Mouse (Mus musculus) liver, embryonic 11.5 days (tissue): ENCODE results near the gene Gprc5b. TPM values are rescaled to one million over a fixed set of nuclear protein-coding genes. Genes with fewer than 3 reads are reported as not detected.

Experiments used
- ATAC-seq: fragments of 200-750 bp; cut with Nextera tagmentation; replicated peaks from 2 replicates; pipeline ENCODE4 v1.8.0; 2017; ENCODE audit warnings: moderate number of reproducible peaks, mild to moderate bottlenecking, moderate TSS enrichment, moderate library complexity; ENCODE audit not compliant: low FRiP score
- DNase-seq: peaks from one replicate; pipeline ENCODE4 v3.0.0-alpha.2; 2017; ENCODE audit warnings: low spot score
- H3K27ac ChIP-seq: fragments of 300-500 bp; sonication (generic); 2 replicates; pipeline ENCODE4 v1.5.1; 2014; ENCODE audit warnings: mild to moderate bottlenecking, low read depth, low read length, control low read depth
- H3K27me3 ChIP-seq: fragments of 300-500 bp; sonication (generic); replicated peaks from 2 replicates; pipeline ENCODE4 v1.6.1; 2014; ENCODE audit warnings: low read length, mixed read lengths; ENCODE audit not compliant: control insufficient read depth, insufficient read depth
- H3K36me3 ChIP-seq: fragments of 300-500 bp; sonication (generic); 2 replicates; pipeline ENCODE4 v1.6.1; 2014; ENCODE audit warnings: mild to moderate bottlenecking, low read length, moderate library complexity, mixed read lengths; ENCODE audit not compliant: control insufficient read depth, insufficient read depth
- H3K4me1 ChIP-seq: fragments of 300-500 bp; sonication (generic); replicated peaks from 2 replicates; pipeline ENCODE4 v1.6.1; 2014; ENCODE audit warnings: low read length, mixed read lengths; ENCODE audit not compliant: control insufficient read depth, insufficient read depth
- H3K4me2 ChIP-seq: fragments of 300-500 bp; sonication (generic); 2 replicates; pipeline ENCODE4 v1.6.1; 2014; ENCODE audit warnings: mild to moderate bottlenecking, control low read depth, moderate library complexity
- H3K4me3 ChIP-seq: fragments of 300-500 bp; sonication (generic); 2 replicates; pipeline ENCODE4 v1.5.1; 2014; ENCODE audit warnings: low read depth, low read length, control low read depth
- H3K9ac ChIP-seq: fragments of 300-500 bp; sonication (generic); 2 replicates; pipeline ENCODE4 v1.6.1; 2014; ENCODE audit warnings: low read depth, low read length, control low read depth
- H3K9me3 ChIP-seq: fragments of 300-500 bp; sonication (generic); 2 replicates; pipeline ENCODE4 v1.6.1; 2016; ENCODE audit warnings: low read length, inconsistent platforms, mixed read lengths; ENCODE audit not compliant: control insufficient read depth
- WGBS: fragments of 180-500 bp; shearing (Covaris S2); extraction: QIAGEN DNeasy Blood & Tissue Kit; methylation state at CpG from one replicate; pipeline ENCODE4 v1.1.7; 2014; 5-methylcytosine and 5-hydroxymethylcytosine counted together
- polyA plus RNA-seq: library from polyadenylated mRNA; unstranded; fragments of >200 nt; fragmentation: Nextera tagmentation; extraction: Ambion mirVana; gene quantifications from 2 replicates; pipeline ENCODE4 v1.2.1, GENCODE M21; 2014

Gene Gprc5b
- polyA plus RNA-seq, 1 experiment from 2014 or later: 1.7 TPM

- H3K27ac ChIP-seq: no peak overlapping the region
- H3K9ac ChIP-seq: no peak overlapping the region
- H3K4me2 ChIP-seq: no peak overlapping the region
- DNase-seq (no peak), ATAC-seq (no peak)
- H3K4me1 ChIP-seq: no peaks in the 10 kb centered on the region
- no peaks in the 10 kb centered on the region for H3K9me3 ChIP-seq
- 0 out of 2 replicates have a peak, but pooled peaks cover 2% of the 10 kb centered on the region for H3K36me3 ChIP-seq
- WGBS: 73% methylated on average over 4 of the region's 4 CpGs
- no peaks in the 10 kb centered on the region for H3K27me3 ChIP-seq
- no peak overlapping the region for H3K4me3 ChIP-seq
Observed at GRCm38 (mm10) chr7:118982586-118982985, 12.4 kb downstream of the Gprc5b start.

DNA sequence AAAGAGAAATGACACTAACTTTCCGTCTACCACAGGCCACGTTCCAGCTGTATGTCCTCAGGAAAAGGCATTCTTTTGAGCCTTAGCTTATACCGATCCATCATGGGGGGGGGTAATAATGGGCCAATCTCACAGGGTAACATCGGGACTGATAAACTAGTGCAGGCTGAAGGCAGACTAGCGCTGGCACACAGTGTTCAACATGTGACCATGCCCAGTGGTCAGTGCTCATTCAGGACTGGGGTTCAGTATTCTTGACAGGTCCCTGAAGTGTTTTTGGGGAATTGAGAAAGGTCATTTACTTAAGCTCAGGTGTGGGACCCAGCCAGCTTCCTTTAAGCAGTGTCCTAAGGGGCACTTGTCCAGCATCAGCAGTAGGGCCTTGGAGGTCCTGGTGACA is 13.2 kb downstream of the Gprc5b start:
- no peak for DNase-seq
- Histone ChIP-seq H3K36me3 (0 out of 2 replicates have a peak, but pooled peaks cover 2% of the 10 kb centered on the region), H3K9ac (no peak overlapping the region), H3K4me2 (no peak overlapping the region), H3K4me1 (no peaks in the 10 kb centered on the region), H3K4me3 (no peak overlapping the region), H3K9me3 (no peaks in the 10 kb centered on the region), H3K27ac (no peak overlapping the region), H3K27me3 (no peaks in the 10 kb centered on the region)
- 85% methylated on average over 5 of the region's 5 CpGs for WGBS
- no peak for ATAC-seq

DNA sequence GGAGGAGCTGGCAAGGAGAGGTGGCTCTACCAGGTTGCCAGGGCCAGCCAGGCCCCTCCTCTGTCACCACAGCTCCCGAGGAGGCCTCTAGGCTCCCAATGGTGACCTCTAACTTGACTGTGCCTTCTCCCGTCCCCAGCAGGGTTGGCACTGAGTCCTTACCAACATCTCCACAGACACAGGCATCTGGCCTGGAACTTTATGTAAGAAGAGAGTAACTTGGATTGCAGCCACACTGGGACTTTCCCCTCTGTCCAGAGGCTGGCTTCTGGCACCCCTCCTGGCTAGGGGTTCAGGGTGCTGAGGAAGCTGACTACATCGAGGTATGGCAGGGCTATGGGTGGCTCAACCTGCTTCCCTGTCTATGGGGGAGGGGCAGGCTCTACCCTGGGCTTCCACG is 13.7 kb downstream of the Gprc5b start:
- Histone ChIP-seq H3K36me3 (0 out of 2 replicates have a peak, but pooled peaks cover 2% of the 10 kb centered on the region), H3K27ac (no peak overlapping the region), H3K4me3 (no peak overlapping the region), H3K4me1 (no peaks in the 10 kb centered on the region), H3K27me3 (no peaks in the 10 kb centered on the region), H3K9me3 (no peaks in the 10 kb centered on the region), H3K4me2 (no peak overlapping the region), H3K9ac (no peak overlapping the region)
- 61% methylated on average over 4 of the region's 4 CpGs for WGBS
- DNase-seq (no peak), ATAC-seq (no peak)

GRCm38 (mm10) chr7:118979708-118980107 is 15.3 kb downstream of the Gprc5b start:
- Histone ChIP-seq H3K9ac (no peak overlapping the region), H3K27me3 (no peaks in the 10 kb centered on the region), H3K9me3 (no peaks in the 10 kb centered on the region), H3K4me1 (no peaks in the 10 kb centered on the region), H3K27ac (no peak overlapping the region), H3K4me2 (no peak overlapping the region), H3K4me3 (no peak overlapping the region), H3K36me3 (0 out of 2 replicates have a peak, but pooled peaks cover 2% of the 10 kb centered on the region)
- ATAC-seq (no peak), DNase-seq (no peak)
- WGBS: 72% methylated on average over 9 of the region's 9 CpGs

- Histone ChIP-seq H3K9ac (no peak overlapping the region), H3K4me3 (no peak overlapping the region)
- 79% methylated on average over 7 of the region's 7 CpGs for WGBS
Observed at GRCm38 (mm10) chr7:118979121-118979520, 15.9 kb downstream of the Gprc5b start.

GRCm38 (mm10) chr7:118977167-118977543 is 17.9 kb downstream of the Gprc5b start:
- H3K4me2 ChIP-seq: no peak overlapping the region
- 83% methylated on average over 10 of the region's 10 CpGs for WGBS
- no peak overlapping the region for H3K4me3 ChIP-seq
- H3K36me3 ChIP-seq: no peaks in the 10 kb centered on the region
- H3K9ac ChIP-seq: no peak overlapping the region
- H3K27ac ChIP-seq: no peak overlapping the region
- DNase-seq (no peak), ATAC-seq (no peak)
- no peaks in the 10 kb centered on the region for H3K4me1 ChIP-seq
- H3K9me3 ChIP-seq: no peaks in the 10 kb centered on the region
- H3K27me3 ChIP-seq: no peaks in the 10 kb centered on the region

More at GRCm38 (mm10) chr7:118979121-118979520, 15.9 kb downstream of the Gprc5b start:
- Histone ChIP-seq H3K27me3 (no peaks in the 10 kb centered on the region), H3K36me3 (0 out of 2 replicates have a peak, but pooled peaks cover 2% of the 10 kb centered on the region), H3K27ac (no peak overlapping the region), H3K9me3 (no peaks in the 10 kb centered on the region), H3K4me1 (no peaks in the 10 kb centered on the region), H3K4me2 (no peak overlapping the region)
- DNase-seq (no peak), ATAC-seq (no peak)

DNA sequence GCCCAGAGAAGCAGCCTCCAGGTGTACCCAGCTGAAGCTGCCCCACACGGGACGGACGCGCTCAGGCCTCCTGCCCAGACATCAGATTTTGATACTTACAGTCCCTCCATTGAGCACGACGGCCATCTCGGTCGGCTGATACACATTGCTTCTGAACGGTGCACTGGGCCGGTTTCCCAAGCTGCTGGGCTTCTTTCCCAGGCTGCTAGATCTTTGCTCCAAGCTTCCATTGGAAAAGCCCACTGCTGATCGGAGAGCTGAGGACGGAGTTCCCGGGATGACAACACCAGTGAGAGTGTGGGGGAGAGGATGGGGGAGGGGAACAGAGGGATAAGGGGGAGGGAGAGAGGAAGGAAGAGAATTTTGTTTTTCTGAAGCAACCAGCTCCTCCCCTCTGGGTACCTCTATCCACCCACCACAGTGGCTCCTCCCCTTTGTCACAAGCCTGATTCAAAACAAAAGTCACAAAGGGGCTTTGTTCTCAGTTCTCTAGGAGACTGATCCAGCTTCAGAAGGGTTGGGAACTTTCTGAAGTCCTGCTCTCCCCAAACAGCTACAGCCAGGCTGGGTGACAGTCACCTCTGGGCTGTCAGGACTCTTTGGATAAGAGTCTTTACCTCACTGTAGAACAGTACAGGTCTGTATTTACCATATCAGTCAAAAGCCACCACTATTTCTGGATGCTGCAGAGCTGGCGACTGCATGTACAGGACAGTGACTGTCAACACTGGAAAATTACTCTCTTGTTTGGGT is 18.4 kb downstream of the Gprc5b start:
- H3K4me2 ChIP-seq: no peak overlapping the region
- H3K9ac ChIP-seq: no peak overlapping the region
- no peaks in the 10 kb centered on the region for H3K36me3 ChIP-seq
- H3K4me3 ChIP-seq: no peak overlapping the region
- WGBS: 36% methylated on average over 14 of the region's 14 CpGs
- no peaks in the 10 kb centered on the region for H3K27me3 ChIP-seq
- no peaks in the 10 kb centered on the region for H3K4me1 ChIP-seq
- no peak overlapping the region for H3K27ac ChIP-seq
- ATAC-seq (no peak), DNase-seq (no peak)
- no peaks in the 10 kb centered on the region for H3K9me3 ChIP-seq

GRCm38 (mm10) chr7:118975837-118976236 is 19.2 kb downstream of the Gprc5b start:
- no peaks in the 10 kb centered on the region for H3K36me3 ChIP-seq
- H3K27me3 ChIP-seq: no peaks in the 10 kb centered on the region
- no peak overlapping the region for H3K4me2 ChIP-seq
- DNase-seq (no peak), ATAC-seq (no peak)
- 64% methylated on average over 3 of the region's 3 CpGs for WGBS
- no peaks in the 10 kb centered on the region for H3K4me1 ChIP-seq
- H3K9me3 ChIP-seq: no peaks in the 10 kb centered on the region
- H3K27ac ChIP-seq: no peak overlapping the region
- no peak overlapping the region for H3K4me3 ChIP-seq
- no peak overlapping the region for H3K9ac ChIP-seq

DNA sequence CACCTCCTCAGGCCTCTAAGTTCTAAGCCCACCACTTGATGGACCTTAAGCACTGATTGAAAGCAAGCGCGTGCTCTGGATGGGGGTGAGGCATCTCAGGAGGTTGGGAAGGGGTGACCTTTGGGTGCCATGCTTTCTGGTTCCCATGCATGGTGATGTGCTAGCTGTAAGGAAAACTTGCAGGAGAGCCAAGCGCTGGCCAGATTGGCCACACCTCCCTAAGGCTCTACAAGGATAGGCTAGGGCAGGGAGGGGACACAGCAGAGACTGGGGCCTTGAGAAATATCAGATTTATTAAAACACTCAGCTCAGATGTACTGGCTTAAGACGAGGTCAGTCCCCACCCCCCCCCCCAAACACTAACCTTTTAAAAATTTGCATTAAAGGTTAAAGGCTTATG is 21.6 kb downstream of the Gprc5b start:
- Histone ChIP-seq H3K4me3 (no peak overlapping the region), H3K36me3 (no peaks in the 10 kb centered on the region), H3K27me3 (no peaks in the 10 kb centered on the region), H3K4me2 (no peak overlapping the region), H3K9ac (no peak overlapping the region), H3K4me1 (no peaks in the 10 kb centered on the region), H3K9me3 (no peaks in the 10 kb centered on the region), H3K27ac (no peak overlapping the region)
- ATAC-seq: no peak
- DNase-seq: no peak
- WGBS: 78% methylated on average over 4 of the region's 4 CpGs
